Mouse (Mus musculus) 3134 (cell line): ENCODE data around the gene Bhmt.
"Not testable (repeated sequence)": the region's sequence is repeated elsewhere in the genome, so short reads cannot be mapped to it uniquely, and the experiment has no call there.

Experiments used
- DNase-seq: peaks from one replicate; pipeline ENCODE4 v3.0.0-alpha.2; 2011; ENCODE audit warnings: low spot score; ENCODE audit not compliant: insufficient read length; ENCODE audit errors: extremely low read depth

Gene Bhmt

GRCm38 (mm10) chr13:93612660-93613607 is 24.8 kb downstream of the Bhmt start:
- DNase-seq, result no peak

GRCm38 (mm10) chr13:93608476-93608875 is 29.3 kb downstream of the Bhmt start:
- no peak for DNase-seq

GRCm38 (mm10) chr13:93607701-93608100 is 30.1 kb downstream of the Bhmt start:
- DNase-seq, result no peak

- DNase-seq, result no peak
Observed at GRCm38 (mm10) chr13:93606868-93607578, 30.7 kb downstream of the Bhmt start.

- DNase-seq, result no peak
Observed at GRCm38 (mm10) chr13:93604698-93605097, 33.1 kb downstream of the Bhmt start.

GRCm38 (mm10) chr13:93601527-93601926 is 36.2 kb downstream of the Bhmt start:
- no peak for DNase-seq

- DNase-seq, result no peak
Observed at GRCm38 (mm10) chr13:93593040-93593699, 44.6 kb downstream of the Bhmt start.

GRCm38 (mm10) chr13:93582526-93582925 is 55.2 kb downstream of the Bhmt start:
- DNase-seq, result not testable (repeated sequence)

- no peak for DNase-seq
Observed at GRCm38 (mm10) chr13:93580431-93580830, 57.3 kb downstream of the Bhmt start.

- DNase-seq, result no peak
Observed at GRCm38 (mm10) chr13:93569676-93570075, 68.1 kb downstream of the Bhmt start.
